Mouse (Mus musculus) myocyte (in vitro differentiated cells): ENCODE measurements around the gene Gimd1.

ENCODE experiments used
- MYOD1 ChIP-seq, 3 experiments: IDR thresholded peaks; one replicate each; pipeline ENCODE4 v1.6.1; 2011; ENCODE audit warnings: control low read depth in 2 of 3, low read depth in 2 of 3, mild to moderate bottlenecking in 2 of 3, moderate library complexity in 1 of 3; ENCODE audit not compliant: insufficient read length in 2 of 3, control insufficient read depth in 1 of 3
- POLR2A ChIP-seq: IDR thresholded peaks from one replicate; pipeline ENCODE4 v1.6.1; 2011; ENCODE audit warnings: low read depth, mild to moderate bottlenecking, control low read depth, moderate library complexity; ENCODE audit not compliant: insufficient read length

GRCm38 (mm10) chr3:132683447-132684230 lies 54.0 kb downstream of the Gimd1 start, which contains the start of gene Tbck:
- TF ChIP-seq MYOD1 (IDR thresholded peaks at IDR 0.05; ENCODE audit: control insufficient read depth in 1 of 3, insufficient read length in 2 of 3, low read depth in 2 of 3) = peak in 1 of 3 experiments; percentile 2
- TF ChIP-seq POLR2A = peak; percentile 76
